ENCODE assay signal across 35 mouse cellular contexts in the genomic region with DNA sequence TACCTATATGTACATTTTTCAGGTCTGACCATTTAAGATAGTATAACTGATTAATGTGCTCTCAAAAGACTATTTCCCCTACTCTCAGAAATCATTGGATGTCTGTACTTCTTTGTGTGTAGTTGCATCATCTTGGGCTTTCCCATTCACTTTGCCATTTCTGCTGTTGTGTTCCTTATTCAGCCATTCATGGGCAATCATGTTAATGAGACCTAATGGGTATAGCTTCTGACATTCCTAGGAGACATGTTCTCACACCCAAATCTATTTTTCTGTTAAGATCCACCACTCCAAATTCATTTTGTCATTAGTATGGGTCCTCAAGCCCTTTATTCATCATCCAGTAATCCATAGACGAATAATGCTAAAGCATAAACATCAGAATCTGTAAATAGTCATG.
"Had no signal": no experiment of that assay in that cellular context is flagged by ENCODE, and none has a peak within 500 bp of the region (broad histone marks: within the 10 kb centered on the region; RNA-seq: fewer than 3 reads in every experiment).

No protein-coding gene starts in this region.

- H3K36me3 ChIP-seq: heart, embryonic 12.5 days; heart, embryonic 13.5 days; heart, embryonic 15.5 days; hindbrain, embryonic 10.5 days; hindbrain, embryonic 12.5 days; hindbrain, embryonic 13.5 days; hindbrain, embryonic 15.5 days; intestine, embryonic 15.5 days; kidney, embryonic 15.5 days had no signal

- H3K4me2 ChIP-seq: heart, embryonic 11.5 days; heart, embryonic 12.5 days; heart, embryonic 13.5 days; heart, embryonic 15.5 days; hindbrain, embryonic 12.5 days; hindbrain, embryonic 13.5 days; hindbrain, embryonic 14.5 days; hindbrain, embryonic 15.5 days; intestine, embryonic 15.5 days; kidney, embryonic 15.5 days had no signal

- H3K9ac ChIP-seq: heart, embryonic 12.5 days; heart, embryonic 13.5 days; heart, embryonic 15.5 days; hindbrain, embryonic 12.5 days; hindbrain, embryonic 13.5 days; hindbrain, embryonic 14.5 days; hindbrain, embryonic 15.5 days; intestine, embryonic 15.5 days; kidney, embryonic 15.5 days had no signal

- ATAC-seq: hindbrain, embryonic 16.5 days; hindbrain, postnatal 0 days; inflammation-experienced regulatory T-cells, adult 6 months; intestine, embryonic 15.5 days; intestine, embryonic 16.5 days; intestine, postnatal 0 days had no signal

- H3K4me3 ChIP-seq: heart, embryonic 12.5 days; heart, embryonic 13.5 days; heart, embryonic 15.5 days; hindbrain, embryonic 10.5 days; hindbrain, embryonic 12.5 days; hindbrain, embryonic 13.5 days; hindbrain, embryonic 15.5 days; intestine, embryonic 15.5 days; kidney, embryonic 15.5 days; layer of hippocampus, adult 2 months; left cerebral cortex, adult 2 months had no signal

- H3K27ac ChIP-seq: heart, embryonic 13.5 days; heart, embryonic 15.5 days; hindbrain, embryonic 10.5 days; hindbrain, embryonic 12.5 days; hindbrain, embryonic 13.5 days; hindbrain, embryonic 14.5 days; hindbrain, embryonic 15.5 days; hindbrain, postnatal 0 days; intestine, embryonic 15.5 days; kidney, embryonic 15.5 days; kidney, postnatal 0 days; layer of hippocampus, adult 2 months had no signal

- H3K4me1 ChIP-seq: heart, embryonic 12.5 days; heart, embryonic 13.5 days; heart, embryonic 15.5 days; hindbrain, embryonic 10.5 days; hindbrain, embryonic 12.5 days; hindbrain, embryonic 13.5 days; hindbrain, embryonic 15.5 days; intestine, embryonic 15.5 days; kidney, embryonic 15.5 days had no signal

- DNase-seq: heart, postnatal 10 days; heart, postnatal 14 days; heart, postnatal 36 days; heart, postnatal 4 days; kidney, adult 11 months; kidney, adult 18-20 months; kidney, adult 2 months; kidney, adult 8-10 months; kidney, adult 9 months; kidney, postnatal 10 days; kidney, postnatal 14 days; kidney, postnatal 25 days; kidney, postnatal 36 days; kidney, postnatal 4 days; layer of hippocampus, adult 9-11 months; layer of hippocampus, postnatal 36 days had no signal

- H3K9me3 ChIP-seq: heart, embryonic 12.5 days; heart, embryonic 13.5 days; heart, embryonic 15.5 days; hindbrain, embryonic 10.5 days; hindbrain, embryonic 12.5 days; hindbrain, embryonic 13.5 days; hindbrain, embryonic 15.5 days; intestine, embryonic 15.5 days; kidney, embryonic 15.5 days had no signal

- H3K27me3 ChIP-seq: heart, embryonic 12.5 days; heart, embryonic 13.5 days; heart, embryonic 15.5 days; hindbrain, embryonic 12.5 days; hindbrain, embryonic 13.5 days; hindbrain, embryonic 15.5 days; intestine, embryonic 15.5 days; kidney, embryonic 15.5 days had no signal
